Mouse (Mus musculus): Measurements from ENCODE around the gene Spem2.

GRCm38 (mm10) chr11:69828832-69829231 is 10.6 kb upstream of the Spem2 start:
- TF ChIP-seq GATA1 (IDR thresholded peaks at IDR 0.05; ENCODE audit: low read length) (no peak), TAL1 (IDR thresholded peaks at IDR 0.05; ENCODE audit: low read length) (no peak)
